Mouse (Mus musculus): ENCODE measurements around the gene Pnpla2.

- TF ChIP-seq CTCF (IDR thresholded peaks at IDR 0.05; ENCODE audit: borderline replicate concordance, insufficient read depth, low read length) (no peak), POLR2A (IDR thresholded peaks at IDR 0.05; ENCODE audit: low read depth, low read length) (no peak)
Measured at GRCm38 (mm10) chr7:141462333-141462821, 7.4 kb downstream of the Pnpla2 start.
